Mouse (Mus musculus): ENCODE measurements around the gene Dot1l. TPM values are rescaled to one million over a fixed set of nuclear protein-coding genes. Genes with fewer than 3 reads are reported as not detected.
A peak's percentile ranks its signal among the peaks of the same experiment; 100 is the strongest.

Dot1l gene
- total RNA-seq, 1 experiment, result 31.9 TPM

DNA sequence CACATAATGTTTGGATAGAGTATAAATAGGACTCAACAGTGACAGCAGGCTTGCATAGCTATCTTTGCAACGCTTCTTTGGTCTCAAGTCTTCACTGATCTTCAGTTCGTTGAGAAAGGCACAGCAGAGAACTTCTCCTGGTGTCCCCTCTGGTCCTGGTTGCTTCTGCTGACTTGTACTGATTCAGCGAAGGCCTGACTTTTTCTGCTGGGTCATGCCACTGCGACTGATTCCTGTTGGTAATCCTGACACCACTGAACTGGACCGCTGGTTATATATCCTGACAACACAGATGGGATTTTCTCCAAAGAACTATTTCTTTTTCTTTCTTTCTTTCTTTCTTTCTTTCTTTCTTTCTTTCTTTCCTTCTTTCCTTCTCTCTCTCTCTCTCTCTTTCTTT lies 67.5 kb downstream of the Dot1l start:
- TF ChIP-seq ZNF384 (IDR thresholded peaks at IDR 0.05; ENCODE audit: low read depth, low read length), result no peak
- TF ChIP-seq MAFK (IDR thresholded peaks at IDR 0.05; ENCODE audit: insufficient read depth, low read depth, low read length), result no peak
- no peak for TF ChIP-seq ZC3H11A (IDR thresholded peaks at IDR 0.05; ENCODE audit: borderline replicate concordance, low read depth, low read length)
- no peak for TF ChIP-seq CHD2 (IDR thresholded peaks at IDR 0.05; ENCODE audit: low read depth, low read length)
- TF ChIP-seq HCFC1 (IDR thresholded peaks at IDR 0.05; ENCODE audit: borderline replicate concordance, insufficient read depth, low read length), result no peak
- DNase-seq (ENCODE audit: low read depth, low spot score), result no peak
- Histone ChIP-seq H3K9ac (ENCODE audit: insufficient read depth, low read depth, low read length, poor library complexity, severe bottlenecking) (no peak overlapping the region), H3K9me3 (ENCODE audit: control insufficient read depth, insufficient read depth, low read depth, low read length) (no peaks in the 10 kb centered on the region), H3K4me1 (ENCODE audit: control insufficient read depth in 2 of 2, insufficient read depth in 2 of 2, low read length in 2 of 2, poor library complexity in 1 of 2) (peaks cover 0 to 3% of the 10 kb centered on the region in 2 experiments; a peak in 2 of 4 replicates), H3K4me3 (ENCODE audit: insufficient read depth in 1 of 2, low read depth in 1 of 2, low read length in 2 of 2, poor library complexity in 1 of 2, severe bottlenecking in 1 of 2) (no peak overlapping the region), H3K27ac (ENCODE audit: insufficient read depth, low read depth, low read length, poor library complexity, severe bottlenecking) (no peak overlapping the region), H3K36me3 (ENCODE audit: control insufficient read depth, insufficient read depth, low read length, poor library complexity, severe bottlenecking) (peaks cover under 1% of the 10 kb centered on the region; the same call in 1 of the 2 replicates)
- in situ Hi-C loops (cut with MboI; ENCODE audit: low sequenced_read_pairs in 2 of 2, unreplicated experiment in 2 of 2), result no loop called here

DNA sequence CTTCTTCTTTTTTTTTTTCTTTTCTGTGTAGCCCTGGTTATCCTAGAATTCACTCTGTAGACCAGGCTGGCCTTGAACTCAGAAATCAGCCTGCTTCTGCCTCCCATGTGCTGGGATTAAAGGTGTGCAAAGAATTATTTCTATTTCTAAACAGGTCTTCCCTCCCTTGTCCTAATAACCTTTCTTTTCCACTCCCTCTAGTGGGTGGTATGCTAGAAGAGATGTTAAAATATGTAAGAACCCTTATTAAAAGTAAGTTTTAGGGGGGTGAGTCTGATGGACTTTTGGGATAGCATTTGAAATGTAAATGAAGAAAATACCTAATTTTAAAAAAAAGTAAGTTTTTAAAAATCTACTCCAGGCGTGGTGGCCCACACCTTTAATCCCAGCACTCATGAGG lies 68.3 kb downstream of the Dot1l start:
- no peak overlapping the region for H3K4me3 ChIP-seq (ENCODE audit: insufficient read depth in 1 of 2, low read depth in 1 of 2, low read length in 2 of 2, poor library complexity in 1 of 2, severe bottlenecking in 1 of 2)
- peaks cover 0 to 5% of the 10 kb centered on the region in 2 experiments; a peak in 2 of 4 replicates for H3K4me1 ChIP-seq (ENCODE audit: control insufficient read depth in 2 of 2, insufficient read depth in 2 of 2, low read length in 2 of 2, poor library complexity in 1 of 2)
- no peak overlapping the region for H3K27ac ChIP-seq (ENCODE audit: insufficient read depth, low read depth, low read length, poor library complexity, severe bottlenecking)
- no peak for DNase-seq (ENCODE audit: low read depth, low spot score)
- in situ Hi-C loops (cut with MboI; ENCODE audit: low sequenced_read_pairs in 2 of 2, unreplicated experiment in 2 of 2), result no loop called here
- H3K9me3 ChIP-seq (ENCODE audit: control insufficient read depth, insufficient read depth, low read depth, low read length), result no peaks in the 10 kb centered on the region
- no peak overlapping the region for H3K9ac ChIP-seq (ENCODE audit: insufficient read depth, low read depth, low read length, poor library complexity, severe bottlenecking)
- peaks cover 9% of the 10 kb centered on the region; the same call in 1 of the 2 replicates for H3K36me3 ChIP-seq (ENCODE audit: control insufficient read depth, insufficient read depth, low read length, poor library complexity, severe bottlenecking)
- TF ChIP-seq ZC3H11A (IDR thresholded peaks at IDR 0.05; ENCODE audit: borderline replicate concordance, low read depth, low read length) (no peak), CHD2 (IDR thresholded peaks at IDR 0.05; ENCODE audit: low read depth, low read length) (no peak), ZNF384 (IDR thresholded peaks at IDR 0.05; ENCODE audit: low read depth, low read length) (no peak), MAFK (IDR thresholded peaks at IDR 0.05; ENCODE audit: insufficient read depth, low read depth, low read length) (no peak), HCFC1 (IDR thresholded peaks at IDR 0.05; ENCODE audit: borderline replicate concordance, insufficient read depth, low read length) (no peak)

DNA sequence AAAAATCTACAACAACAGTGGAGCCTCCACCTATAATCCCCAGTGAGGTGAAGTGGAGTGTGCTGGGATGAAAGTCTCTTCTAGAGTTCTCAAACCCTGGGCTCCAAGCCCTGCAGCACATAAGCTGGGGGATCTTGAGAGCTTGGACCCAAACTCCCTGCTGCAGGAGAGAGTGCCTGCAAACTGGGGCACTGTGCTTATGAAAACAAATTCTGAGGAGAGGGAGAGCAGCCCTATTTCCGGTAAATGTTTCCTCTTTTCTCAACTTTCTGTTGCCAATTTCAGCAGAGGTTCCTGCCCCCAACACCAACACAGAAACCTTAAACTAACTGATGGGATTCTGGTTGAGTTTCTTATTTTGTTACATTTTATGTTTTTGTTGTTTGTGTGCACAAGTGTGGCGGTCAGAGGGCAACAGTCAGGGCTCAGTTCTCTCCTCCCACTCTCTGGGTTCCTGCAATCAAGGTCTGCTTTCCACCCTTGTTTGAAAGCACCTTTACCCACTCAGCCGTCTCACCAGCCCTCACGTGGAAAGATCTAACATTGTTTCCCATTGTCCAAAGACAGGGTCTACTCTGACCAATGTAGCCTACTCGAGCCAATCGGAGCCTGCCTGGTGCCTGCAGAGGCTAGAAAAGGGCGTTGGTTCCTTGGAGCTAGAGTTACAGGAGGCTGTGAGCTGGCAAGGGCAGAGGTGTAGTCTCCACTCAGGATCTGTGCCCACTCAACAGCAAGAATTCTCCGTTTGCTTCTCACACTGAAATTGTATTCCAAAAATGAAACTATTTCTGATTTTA lies 69.0 kb downstream of the Dot1l start:
- Histone ChIP-seq H3K9me3 (ENCODE audit: control insufficient read depth, insufficient read depth, low read depth, low read length) (no peaks in the 10 kb centered on the region), H3K36me3 (ENCODE audit: control insufficient read depth, insufficient read depth, low read length, poor library complexity, severe bottlenecking) (peaks cover 13% of the 10 kb centered on the region), H3K4me3 (ENCODE audit: insufficient read depth in 1 of 2, low read depth in 1 of 2, low read length in 2 of 2, poor library complexity in 1 of 2, severe bottlenecking in 1 of 2) (no peak overlapping the region), H3K4me1 (ENCODE audit: control insufficient read depth in 2 of 2, insufficient read depth in 2 of 2, low read length in 2 of 2, poor library complexity in 1 of 2) (peaks cover 0 to 5% of the 10 kb centered on the region in 2 experiments; a peak in 2 of 4 replicates), H3K9ac (ENCODE audit: insufficient read depth, low read depth, low read length, poor library complexity, severe bottlenecking) (peak overlapping the region; percentile 14; the same call in 1 of the 2 replicates), H3K27ac (ENCODE audit: insufficient read depth, low read depth, low read length, poor library complexity, severe bottlenecking) (no peak overlapping the region)
- in situ Hi-C loops (cut with MboI; ENCODE audit: low sequenced_read_pairs in 2 of 2, unreplicated experiment in 2 of 2), result no loop called here
- no peak for TF ChIP-seq ZC3H11A (IDR thresholded peaks at IDR 0.05; ENCODE audit: borderline replicate concordance, low read depth, low read length)
- TF ChIP-seq MAFK (IDR thresholded peaks at IDR 0.05; ENCODE audit: insufficient read depth, low read depth, low read length), result no peak
- no peak for TF ChIP-seq CHD2 (IDR thresholded peaks at IDR 0.05; ENCODE audit: low read depth, low read length)
- TF ChIP-seq ZNF384 (IDR thresholded peaks at IDR 0.05; ENCODE audit: low read depth, low read length), result no peak
- TF ChIP-seq HCFC1 (IDR thresholded peaks at IDR 0.05; ENCODE audit: borderline replicate concordance, insufficient read depth, low read length), result no peak
- DNase-seq (ENCODE audit: low read depth, low spot score), result no peak

DNA sequence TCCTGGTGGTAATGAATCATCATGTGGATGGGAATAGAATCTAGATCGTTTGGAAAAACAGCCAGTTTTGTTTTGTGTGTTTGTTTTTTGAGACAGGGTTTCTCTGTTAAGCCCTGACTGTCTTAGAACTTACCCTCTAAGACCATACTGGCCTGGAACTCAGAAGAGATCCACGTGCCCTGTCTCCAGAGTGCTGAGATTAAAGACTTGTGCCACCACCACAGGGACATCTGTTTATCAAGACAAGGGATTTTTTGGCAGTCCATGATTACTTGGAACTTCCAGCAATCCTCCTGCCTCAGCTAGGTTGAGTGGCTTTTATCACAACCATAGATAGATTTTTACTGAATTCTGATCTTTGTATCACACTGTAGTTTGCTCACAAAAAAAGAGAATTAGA lies 69.8 kb downstream of the Dot1l start:
- DNase-seq (ENCODE audit: low read depth, low spot score), result no peak
- H3K9me3 ChIP-seq (ENCODE audit: control insufficient read depth, insufficient read depth, low read depth, low read length), result no peaks in the 10 kb centered on the region
- no peak for TF ChIP-seq HCFC1 (IDR thresholded peaks at IDR 0.05; ENCODE audit: borderline replicate concordance, insufficient read depth, low read length)
- TF ChIP-seq ZNF384 (IDR thresholded peaks at IDR 0.05; ENCODE audit: low read depth, low read length), result no peak
- 0 out of 2 replicates have a peak, but pooled peaks have one; percentile 6 for TF ChIP-seq ZC3H11A (IDR thresholded peaks at IDR 0.05; ENCODE audit: borderline replicate concordance, low read depth, low read length)
- no peak for TF ChIP-seq MAFK (IDR thresholded peaks at IDR 0.05; ENCODE audit: insufficient read depth, low read depth, low read length)
- TF ChIP-seq CHD2 (IDR thresholded peaks at IDR 0.05; ENCODE audit: low read depth, low read length), result no peak
- H3K4me1 ChIP-seq (ENCODE audit: control insufficient read depth in 2 of 2, insufficient read depth in 2 of 2, low read length in 2 of 2, poor library complexity in 1 of 2), result peaks cover 0 to 6% of the 10 kb centered on the region in 2 experiments; a peak in 2 of 4 replicates
- H3K36me3 ChIP-seq (ENCODE audit: control insufficient read depth, insufficient read depth, low read length, poor library complexity, severe bottlenecking), result peaks cover 21% of the 10 kb centered on the region
- in situ Hi-C loops (cut with MboI; ENCODE audit: low sequenced_read_pairs in 2 of 2, unreplicated experiment in 2 of 2), result no loop called here
- H3K9ac ChIP-seq (ENCODE audit: insufficient read depth, low read depth, low read length, poor library complexity, severe bottlenecking), result no peak overlapping the region
- no peak overlapping the region for H3K27ac ChIP-seq (ENCODE audit: insufficient read depth, low read depth, low read length, poor library complexity, severe bottlenecking)
- H3K4me3 ChIP-seq (ENCODE audit: insufficient read depth in 1 of 2, low read depth in 1 of 2, low read length in 2 of 2, poor library complexity in 1 of 2, severe bottlenecking in 1 of 2), result no peak overlapping the region
